Mouse (Mus musculus): Measurements from ENCODE around the gene Usf3. TPM values are rescaled to one million over a fixed set of nuclear protein-coding genes. Genes with fewer than 3 reads are reported as not detected.

Gene Usf3
- polyA plus RNA-seq, 1 experiment from 2014 or later, result 4.1 TPM

GRCm38 (mm10) chr16:44211054-44211414, 38.0 kb downstream of the Usf3 start:
- WGBS, result 91% methylated on average over 1 of the region's 1 CpGs
- no peak overlapping the region for H3K27ac ChIP-seq (ENCODE audit: low read depth, low read length)
- no peaks in the 10 kb centered on the region for H3K9me3 ChIP-seq (ENCODE audit: control insufficient read depth, low read length)
- H3K4me3 ChIP-seq (ENCODE audit: low read depth, low read length), result no peak overlapping the region
- DNase-seq (ENCODE audit: low spot score, missing footprints), result no peak
- H3K4me2 ChIP-seq, result no peak overlapping the region
- no peaks in the 10 kb centered on the region for H3K4me1 ChIP-seq (ENCODE audit: control insufficient read depth, insufficient read depth, low read length)
- H3K27me3 ChIP-seq (ENCODE audit: control insufficient read depth, insufficient read depth, low read length), result no peaks in the 10 kb centered on the region
- no peak overlapping the region for H3K9ac ChIP-seq (ENCODE audit: low read length)
- H3K36me3 ChIP-seq (ENCODE audit: control insufficient read depth, insufficient read depth, low read length), result peaks cover 6% of the 10 kb centered on the region
- no peak for ATAC-seq (ENCODE audit: low FRiP score)

GRCm38 (mm10) chr16:44212703-44213102, 39.7 kb downstream of the Usf3 start:
- ATAC-seq (ENCODE audit: low FRiP score) (no peak), DNase-seq (ENCODE audit: low spot score, missing footprints) (no peak)
- 90% methylated on average over 7 of the region's 7 CpGs for WGBS
- H3K9ac ChIP-seq (ENCODE audit: low read length), result no peak overlapping the region
- no peak overlapping the region for H3K27ac ChIP-seq (ENCODE audit: low read depth, low read length)
- H3K9me3 ChIP-seq (ENCODE audit: control insufficient read depth, low read length), result no peaks in the 10 kb centered on the region
- H3K4me1 ChIP-seq (ENCODE audit: control insufficient read depth, insufficient read depth, low read length), result no peaks in the 10 kb centered on the region
- peaks cover 6% of the 10 kb centered on the region for H3K36me3 ChIP-seq (ENCODE audit: control insufficient read depth, insufficient read depth, low read length)
- H3K4me2 ChIP-seq, result no peak overlapping the region
- no peaks in the 10 kb centered on the region for H3K27me3 ChIP-seq (ENCODE audit: control insufficient read depth, insufficient read depth, low read length)
- no peak overlapping the region for H3K4me3 ChIP-seq (ENCODE audit: low read depth, low read length)

- H3K4me2 ChIP-seq, result no peak overlapping the region
- H3K36me3 ChIP-seq (ENCODE audit: control insufficient read depth, insufficient read depth, low read length), result peaks cover 12% of the 10 kb centered on the region
- no peaks in the 10 kb centered on the region for H3K9me3 ChIP-seq (ENCODE audit: control insufficient read depth, low read length)
- H3K4me1 ChIP-seq (ENCODE audit: control insufficient read depth, insufficient read depth, low read length), result no peaks in the 10 kb centered on the region
- H3K4me3 ChIP-seq (ENCODE audit: low read depth, low read length), result no peak overlapping the region
- H3K9ac ChIP-seq (ENCODE audit: low read length), result no peak overlapping the region
- H3K27me3 ChIP-seq (ENCODE audit: control insufficient read depth, insufficient read depth, low read length), result no peaks in the 10 kb centered on the region
- 93% methylated on average over 9 of the region's 9 CpGs for WGBS
- DNase-seq (ENCODE audit: low spot score, missing footprints) (no peak), ATAC-seq (ENCODE audit: low FRiP score) (no peak)
- no peak overlapping the region for H3K27ac ChIP-seq (ENCODE audit: low read depth, low read length)
Observed at GRCm38 (mm10) chr16:44215513-44215912, 42.5 kb downstream of the Usf3 start.

GRCm38 (mm10) chr16:44216417-44216816, 43.4 kb downstream of the Usf3 start:
- Histone ChIP-seq H3K27me3 (ENCODE audit: control insufficient read depth, insufficient read depth, low read length) (no peaks in the 10 kb centered on the region), H3K4me2 (no peak overlapping the region), H3K4me3 (ENCODE audit: low read depth, low read length) (no peak overlapping the region), H3K27ac (ENCODE audit: low read depth, low read length) (no peak overlapping the region), H3K36me3 (ENCODE audit: control insufficient read depth, insufficient read depth, low read length) (peaks cover 15% of the 10 kb centered on the region), H3K9me3 (ENCODE audit: control insufficient read depth, low read length) (no peaks in the 10 kb centered on the region), H3K9ac (ENCODE audit: low read length) (no peak overlapping the region), H3K4me1 (ENCODE audit: control insufficient read depth, insufficient read depth, low read length) (no peaks in the 10 kb centered on the region)
- 95% methylated on average over 7 of the region's 7 CpGs for WGBS
- DNase-seq (ENCODE audit: low spot score, missing footprints) (no peak), ATAC-seq (ENCODE audit: low FRiP score) (no peak)

- Histone ChIP-seq H3K4me2 (no peak overlapping the region), H3K9ac (ENCODE audit: low read length) (no peak overlapping the region), H3K27me3 (ENCODE audit: control insufficient read depth, insufficient read depth, low read length) (no peaks in the 10 kb centered on the region), H3K27ac (ENCODE audit: low read depth, low read length) (no peak overlapping the region), H3K4me1 (ENCODE audit: control insufficient read depth, insufficient read depth, low read length) (no peaks in the 10 kb centered on the region), H3K36me3 (ENCODE audit: control insufficient read depth, insufficient read depth, low read length) (peaks cover 10% of the 10 kb centered on the region; the same call in 1 of the 2 replicates), H3K9me3 (ENCODE audit: control insufficient read depth, low read length) (no peaks in the 10 kb centered on the region), H3K4me3 (ENCODE audit: low read depth, low read length) (no peak overlapping the region)
- DNase-seq (ENCODE audit: low spot score, missing footprints) (no peak), ATAC-seq (ENCODE audit: low FRiP score) (no peak)
- WGBS, result 92% methylated on average over 6 of the region's 6 CpGs
Observed at GRCm38 (mm10) chr16:44221463-44221862, 48.4 kb downstream of the Usf3 start.

- Histone ChIP-seq H3K4me2 (no peak overlapping the region), H3K27me3 (ENCODE audit: control insufficient read depth, insufficient read depth, low read length) (no peaks in the 10 kb centered on the region), H3K4me1 (ENCODE audit: control insufficient read depth, insufficient read depth, low read length) (no peaks in the 10 kb centered on the region), H3K36me3 (ENCODE audit: control insufficient read depth, insufficient read depth, low read length) (no peaks in the 10 kb centered on the region), H3K9me3 (ENCODE audit: control insufficient read depth, low read length) (no peaks in the 10 kb centered on the region), H3K27ac (ENCODE audit: low read depth, low read length) (no peak overlapping the region), H3K4me3 (ENCODE audit: low read depth, low read length) (no peak overlapping the region), H3K9ac (ENCODE audit: low read length) (no peak overlapping the region)
- WGBS, result 88% methylated on average over 13 of the region's 13 CpGs
- DNase-seq (ENCODE audit: low spot score, missing footprints) (no peak), ATAC-seq (ENCODE audit: low FRiP score) (no peak)
Observed at GRCm38 (mm10) chr16:44226706-44227291, 53.8 kb downstream of the Usf3 start.

DNA sequence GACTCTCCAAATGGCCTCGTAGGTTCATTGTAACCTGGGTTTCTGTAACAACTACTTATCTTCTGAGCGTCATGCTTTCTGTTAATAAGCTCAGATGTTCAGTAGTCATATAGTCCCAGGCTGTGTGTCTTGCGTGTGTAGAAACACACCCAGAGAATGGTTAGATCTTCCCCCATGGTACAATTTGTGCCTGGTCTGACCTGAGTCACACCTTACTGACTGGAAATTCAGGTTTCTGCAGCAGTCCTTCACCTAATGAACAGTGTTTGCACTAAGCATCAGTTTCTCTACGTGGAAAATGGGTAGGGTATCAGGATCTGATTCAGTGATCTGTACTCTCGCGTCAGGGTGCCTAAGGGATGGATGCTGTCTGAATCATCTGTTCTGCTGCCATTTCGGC, 60.0 kb downstream of the Usf3 start:
- no peaks in the 10 kb centered on the region for H3K9me3 ChIP-seq (ENCODE audit: control insufficient read depth, low read length)
- H3K9ac ChIP-seq (ENCODE audit: low read length), result no peak overlapping the region
- H3K4me2 ChIP-seq, result no peak overlapping the region
- no peak overlapping the region for H3K27ac ChIP-seq (ENCODE audit: low read depth, low read length)
- H3K4me3 ChIP-seq (ENCODE audit: low read depth, low read length), result no peak overlapping the region
- ATAC-seq (ENCODE audit: low FRiP score) (no peak), DNase-seq (ENCODE audit: low spot score, missing footprints) (no peak)
- H3K27me3 ChIP-seq (ENCODE audit: control insufficient read depth, insufficient read depth, low read length), result no peaks in the 10 kb centered on the region
- WGBS, result 90% methylated on average over 7 of the region's 7 CpGs
- H3K4me1 ChIP-seq (ENCODE audit: control insufficient read depth, insufficient read depth, low read length), result no peaks in the 10 kb centered on the region
- H3K36me3 ChIP-seq (ENCODE audit: control insufficient read depth, insufficient read depth, low read length), result no peaks in the 10 kb centered on the region

DNA sequence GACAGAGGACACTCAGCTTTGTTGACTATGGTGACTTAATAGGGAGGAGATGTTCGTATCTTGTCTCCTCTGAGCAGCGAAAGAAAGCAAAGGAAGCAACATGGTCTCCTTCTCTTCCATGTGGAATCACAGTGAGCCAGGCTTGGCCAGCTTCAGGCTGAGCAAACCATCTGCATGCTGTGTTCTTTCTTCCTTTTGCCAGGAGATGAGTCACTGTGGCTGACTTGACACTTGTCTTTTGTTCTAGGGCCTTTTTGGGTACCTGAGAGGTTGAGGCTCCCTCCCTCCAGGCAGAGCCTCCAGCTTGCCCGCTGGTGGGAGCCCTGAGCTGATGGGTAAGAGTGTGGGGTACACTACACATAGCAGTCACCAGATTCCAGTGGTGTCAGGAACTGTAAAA, 64.8 kb downstream of the Usf3 start:
- 78% methylated on average over 3 of the region's 3 CpGs for WGBS
- Histone ChIP-seq H3K36me3 (ENCODE audit: control insufficient read depth, insufficient read depth, low read length) (no peaks in the 10 kb centered on the region), H3K4me1 (ENCODE audit: control insufficient read depth, insufficient read depth, low read length) (no peaks in the 10 kb centered on the region), H3K9ac (ENCODE audit: low read length) (no peak overlapping the region), H3K9me3 (ENCODE audit: control insufficient read depth, low read length) (no peaks in the 10 kb centered on the region), H3K4me2 (no peak overlapping the region), H3K4me3 (ENCODE audit: low read depth, low read length) (no peak overlapping the region), H3K27me3 (ENCODE audit: control insufficient read depth, insufficient read depth, low read length) (no peaks in the 10 kb centered on the region), H3K27ac (ENCODE audit: low read depth, low read length) (no peak overlapping the region)
- DNase-seq (ENCODE audit: low spot score, missing footprints) (no peak), ATAC-seq (ENCODE audit: low FRiP score) (no peak)

DNA sequence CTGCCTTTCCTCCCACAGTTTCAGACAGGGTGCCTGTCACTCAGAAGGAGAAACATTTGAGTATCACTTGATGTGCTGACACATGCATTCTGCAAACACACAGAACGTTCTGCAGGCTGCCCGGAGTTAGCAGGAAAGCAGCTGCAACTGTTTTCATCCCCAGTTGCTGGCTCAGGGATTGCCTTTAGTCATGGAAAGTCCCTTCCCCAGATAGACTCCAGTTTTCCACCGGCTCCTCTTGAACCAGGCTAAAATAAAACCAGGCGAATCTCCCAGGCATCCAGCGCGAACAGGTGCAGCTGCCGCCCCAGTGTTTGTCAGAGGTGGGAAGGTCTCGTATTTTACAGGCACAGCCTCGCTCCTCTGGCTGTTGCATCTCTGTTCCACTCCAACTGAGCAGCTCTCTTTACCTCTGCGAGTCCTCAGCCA, 65.8 kb downstream of the Usf3 start:
- no peaks in the 10 kb centered on the region for H3K4me1 ChIP-seq (ENCODE audit: control insufficient read depth, insufficient read depth, low read length)
- no peak overlapping the region for H3K4me2 ChIP-seq
- no peak for ATAC-seq (ENCODE audit: low FRiP score)
- H3K9me3 ChIP-seq (ENCODE audit: control insufficient read depth, low read length), result no peaks in the 10 kb centered on the region
- DNase-seq (ENCODE audit: low spot score, missing footprints), result no peak
- WGBS, result 72% methylated on average over 10 of the region's 10 CpGs
- H3K27ac ChIP-seq (ENCODE audit: low read depth, low read length), result no peak overlapping the region
- H3K36me3 ChIP-seq (ENCODE audit: control insufficient read depth, insufficient read depth, low read length), result no peaks in the 10 kb centered on the region
- H3K9ac ChIP-seq (ENCODE audit: low read length), result no peak overlapping the region
- H3K27me3 ChIP-seq (ENCODE audit: control insufficient read depth, insufficient read depth, low read length), result no peaks in the 10 kb centered on the region
- H3K4me3 ChIP-seq (ENCODE audit: low read depth, low read length), result no peak overlapping the region

Data from midbrain, embryonic 11.5 days (tissue).